Mouse (Mus musculus) C2C12 (cell line): ENCODE measurements around the gene Kansl1.

Experiments used
- CTCF ChIP-seq: IDR thresholded peaks from one replicate; pipeline ENCODE4 v1.5.1; 2011; ENCODE audit not compliant: control insufficient read depth, insufficient read depth, insufficient read length
- MAX ChIP-seq: IDR thresholded peaks from one replicate; pipeline ENCODE4 v1.6.1; 2011; ENCODE audit warnings: mild to moderate bottlenecking, control low read depth
- MYOD1 ChIP-seq: IDR thresholded peaks from one replicate; pipeline ENCODE4 v1.6.1; 2011; ENCODE audit warnings: low read depth; ENCODE audit not compliant: control insufficient read depth, insufficient read length
- MYOG ChIP-seq: IDR thresholded peaks from one replicate; pipeline ENCODE4 v1.6.1; 2011; ENCODE audit not compliant: control insufficient read depth, insufficient read length; ENCODE audit errors: extremely low read depth

GRCm38 (mm10) chr11:104376291-104376690, 92.4 kb downstream of the Kansl1 start:
- TF ChIP-seq CTCF (no peak), MAX (no peak), MYOD1 (no peak), MYOG (no peak)
